Mouse (Mus musculus): ENCODE data around the gene Gm4894. TPM values are rescaled to one million over a fixed set of nuclear protein-coding genes. Genes with fewer than 3 reads are reported as not detected.

The Gm4894 gene
- polyA plus RNA-seq (2016; fragmentation: Nextera tagmentation; extraction: Ambion mirVana), result not detected in 2 replicates

- H3K27ac ChIP-seq, result no peak within 1 kb of the TSS
- H3K4me3 ChIP-seq (replicated peaks), result no peak within 1 kb of the TSS
- H3K4me2 ChIP-seq, result no peak within 1 kb of the TSS
- H3K4me1 ChIP-seq, result no peaks in the 10 kb centered on the region
- ATAC-seq (ENCODE audit: low FRiP score), result no peak
- no peaks in the 10 kb centered on the region for H3K36me3 ChIP-seq (replicated peaks)
- 79% methylated on average over 6 of the region's 6 CpGs for WGBS
- H3K9me3 ChIP-seq, result no peaks in the 10 kb centered on the region
- no peaks in the 10 kb centered on the region for H3K27me3 ChIP-seq
- H3K9ac ChIP-seq, result no peak within 1 kb of the TSS
Measured at GRCm38 (mm10) chr9:49250231-49250630, at the start of gene Gm4894. Gm4894 (plus strand) TSS chr9:49250531.

- Histone ChIP-seq H3K27me3 (no peaks in the 10 kb centered on the region), H3K4me1 (peaks cover 23% of the 10 kb centered on the region), H3K9ac (no peak overlapping the region), H3K36me3 (replicated peaks) (no peaks in the 10 kb centered on the region), H3K4me2 (no peak overlapping the region), H3K9me3 (no peaks in the 10 kb centered on the region), H3K4me3 (replicated peaks) (no peak overlapping the region), H3K27ac (no peak overlapping the region)
- 49% methylated on average over 15 of the region's 15 CpGs for WGBS
- no peak for ATAC-seq (ENCODE audit: low FRiP score)
Measured at GRCm38 (mm10) chr9:49206331-49206730, 44.0 kb upstream of the Gm4894 start.

- ATAC-seq (ENCODE audit: low FRiP score), result no peak
- no peak overlapping the region for H3K4me3 ChIP-seq (replicated peaks)
- WGBS, result 79% methylated on average over 1 of the region's 1 CpGs
Measured at GRCm38 (mm10) chr9:49211493-49211892, 38.8 kb upstream of the Gm4894 start.

GRCm38 (mm10) chr9:49214734-49215133 is 35.6 kb upstream of the Gm4894 start:
- H3K4me3 ChIP-seq (replicated peaks), result no peak overlapping the region
- no peak overlapping the region for H3K27ac ChIP-seq
- H3K27me3 ChIP-seq, result peaks cover 4% of the 10 kb centered on the region; the same call in 1 of the 2 replicates
- H3K4me2 ChIP-seq, result no peak overlapping the region
- ATAC-seq (ENCODE audit: low FRiP score), result no peak
- H3K36me3 ChIP-seq (replicated peaks), result no peaks in the 10 kb centered on the region
- 46% methylated on average over 2 of the region's 2 CpGs for WGBS
- H3K9me3 ChIP-seq, result no peaks in the 10 kb centered on the region
- H3K9ac ChIP-seq, result no peak overlapping the region
- peaks cover 31% of the 10 kb centered on the region for H3K4me1 ChIP-seq

More at GRCm38 (mm10) chr9:49211493-49211892, 38.8 kb upstream of the Gm4894 start:
- H3K9ac ChIP-seq, result no peak overlapping the region
- no peak overlapping the region for H3K27ac ChIP-seq
- no peak overlapping the region for H3K4me2 ChIP-seq
- H3K36me3 ChIP-seq (replicated peaks), result no peaks in the 10 kb centered on the region
- peaks cover 4% of the 10 kb centered on the region; the same call in 1 of the 2 replicates for H3K27me3 ChIP-seq
- peaks cover 24% of the 10 kb centered on the region for H3K4me1 ChIP-seq
- no peaks in the 10 kb centered on the region for H3K9me3 ChIP-seq

DNA sequence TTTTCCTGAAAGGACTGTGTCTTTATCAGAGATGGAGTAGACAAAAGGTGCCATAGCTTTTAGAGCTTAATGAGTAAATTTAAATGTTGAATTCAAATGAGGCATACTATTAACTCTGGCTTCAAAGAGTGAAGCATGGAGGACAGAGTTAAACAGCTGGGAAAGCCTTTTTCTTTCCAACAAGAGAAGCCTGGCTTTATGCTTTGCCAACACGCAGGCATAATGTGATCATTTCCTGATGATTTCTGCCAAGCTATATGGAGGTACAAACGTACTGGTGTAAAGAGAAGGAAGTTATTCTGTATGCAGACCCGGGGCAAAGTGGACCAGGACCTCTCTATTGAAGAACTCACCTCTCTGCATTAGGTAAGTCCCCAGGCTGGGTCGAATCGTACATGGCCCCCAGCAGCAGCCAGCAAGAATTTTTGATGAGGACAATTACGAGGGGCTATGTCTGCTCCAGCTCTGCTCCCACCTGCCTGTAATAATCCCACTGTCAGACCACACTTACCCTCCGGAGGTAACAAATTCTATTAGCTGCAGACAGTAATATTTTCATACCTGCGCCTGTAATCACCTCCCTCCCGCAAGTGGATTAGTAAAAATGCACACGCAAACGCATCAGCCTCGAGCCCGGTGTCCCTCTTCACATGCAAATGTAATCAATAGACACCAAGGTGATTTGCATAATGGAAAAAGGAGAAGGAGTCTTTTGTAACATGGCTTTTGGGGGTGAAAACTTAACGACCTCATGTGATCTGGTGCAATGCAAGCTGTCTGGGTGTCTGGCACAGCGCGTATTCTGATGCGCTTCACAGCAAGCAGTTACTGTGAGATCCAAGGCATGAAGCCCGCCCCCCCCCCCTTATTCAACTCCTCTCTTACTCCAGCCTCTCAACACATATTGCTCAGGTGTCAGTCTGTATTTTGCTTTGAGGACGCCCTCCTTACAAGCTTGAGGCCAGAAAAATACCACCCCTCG is 32.4 kb upstream of the Gm4894 start:
- H3K9ac ChIP-seq, result no peak overlapping the region

DNA sequence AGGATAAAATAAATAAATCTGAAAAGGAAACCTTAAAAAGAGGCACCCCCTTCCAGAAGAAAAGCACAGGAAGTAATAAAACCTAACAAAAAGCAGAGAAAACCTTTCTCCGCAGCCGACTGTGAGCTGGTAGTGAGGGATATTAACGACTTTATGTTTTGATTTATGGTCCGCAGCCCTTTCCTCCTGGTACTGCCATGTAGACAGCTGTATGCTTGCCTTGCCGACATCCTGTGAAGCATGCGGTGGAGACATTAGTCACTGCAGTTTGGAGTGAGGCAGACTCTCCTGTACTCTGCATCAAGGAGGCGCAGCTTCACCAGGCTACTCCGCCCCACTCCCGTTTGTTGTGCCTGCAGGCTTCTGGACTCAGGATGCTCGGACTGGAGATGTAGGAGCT is 25.8 kb upstream of the Gm4894 start:
- no peak overlapping the region for H3K4me3 ChIP-seq (replicated peaks)
- no peak overlapping the region for H3K27ac ChIP-seq
- no peak overlapping the region for H3K4me2 ChIP-seq
- WGBS, result 85% methylated on average over 10 of the region's 10 CpGs
- no peaks in the 10 kb centered on the region for H3K27me3 ChIP-seq
- H3K9ac ChIP-seq, result no peak overlapping the region
- H3K36me3 ChIP-seq (replicated peaks), result no peaks in the 10 kb centered on the region
- H3K9me3 ChIP-seq, result no peaks in the 10 kb centered on the region
- H3K4me1 ChIP-seq, result no peaks in the 10 kb centered on the region
- no peak for ATAC-seq (ENCODE audit: low FRiP score)

More for the DNA sequence above, 32.4 kb upstream of the Gm4894 start:
- Histone ChIP-seq H3K27ac (no peak overlapping the region), H3K4me2 (peak overlapping the region; percentile 26; the same call in 1 of the 2 replicates), H3K9me3 (no peaks in the 10 kb centered on the region), H3K36me3 (replicated peaks) (no peaks in the 10 kb centered on the region), H3K4me1 (peaks cover 15% of the 10 kb centered on the region), H3K27me3 (peaks cover 4% of the 10 kb centered on the region; the same call in 1 of the 2 replicates), H3K4me3 (replicated peaks) (no peak overlapping the region)
- 41% methylated on average over 20 of the region's 20 CpGs for WGBS
- no peak for ATAC-seq (ENCODE audit: low FRiP score)

DNA sequence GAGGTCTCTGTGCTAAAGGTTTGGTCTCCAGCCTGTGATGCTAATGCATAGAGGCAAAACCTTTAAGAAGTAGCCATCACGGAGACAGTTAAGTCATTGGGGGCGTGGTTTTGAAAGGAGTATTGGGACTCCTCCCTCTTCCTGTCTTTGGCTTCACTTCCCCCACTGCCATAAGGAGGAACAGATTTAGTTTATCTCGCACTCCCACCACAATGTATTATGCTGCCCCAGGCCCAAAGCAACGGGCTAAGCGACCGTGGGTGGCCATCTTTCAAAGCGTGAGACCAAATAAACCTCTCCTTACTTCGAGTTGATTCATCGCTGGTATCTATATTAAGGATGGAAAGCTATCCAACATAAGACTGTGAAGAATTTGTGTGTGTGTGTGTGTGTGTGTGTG is 22.9 kb upstream of the Gm4894 start:
- Histone ChIP-seq H3K4me3 (replicated peaks) (no peak overlapping the region), H3K9ac (no peak overlapping the region), H3K36me3 (replicated peaks) (no peaks in the 10 kb centered on the region), H3K27me3 (no peaks in the 10 kb centered on the region), H3K4me1 (no peaks in the 10 kb centered on the region), H3K27ac (no peak overlapping the region), H3K9me3 (no peaks in the 10 kb centered on the region), H3K4me2 (no peak overlapping the region)
- no peak for ATAC-seq (ENCODE audit: low FRiP score)
- WGBS, result 85% methylated on average over 9 of the region's 9 CpGs

DNA sequence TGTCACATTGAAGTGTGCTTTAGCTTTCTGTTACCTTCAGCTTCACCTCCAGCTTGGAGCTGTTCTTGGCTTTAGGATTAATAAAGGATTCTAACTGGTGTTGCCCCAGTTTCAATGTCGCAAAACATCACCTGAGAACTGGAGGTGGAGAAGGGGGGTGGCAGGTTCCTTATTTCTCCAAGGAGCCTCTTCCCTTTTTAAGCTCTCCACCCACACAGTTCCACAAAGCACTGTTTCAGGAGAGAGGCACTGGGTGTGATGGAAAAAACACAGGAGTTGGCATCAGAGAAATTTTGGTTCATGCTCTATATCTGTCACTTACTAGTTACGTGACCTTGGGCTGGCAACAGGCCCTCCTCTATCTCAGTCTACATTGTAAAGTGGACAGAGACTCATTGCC is 21.3 kb upstream of the Gm4894 start:
- Histone ChIP-seq H3K4me2 (no peak overlapping the region), H3K36me3 (replicated peaks) (no peaks in the 10 kb centered on the region), H3K4me3 (replicated peaks) (no peak overlapping the region), H3K9ac (no peak overlapping the region), H3K27me3 (no peaks in the 10 kb centered on the region), H3K27ac (no peak overlapping the region), H3K4me1 (no peaks in the 10 kb centered on the region), H3K9me3 (no peaks in the 10 kb centered on the region)
- WGBS, result 98% methylated on average over 2 of the region's 2 CpGs
- ATAC-seq (ENCODE audit: low FRiP score), result no peak

- Histone ChIP-seq H3K4me3 (replicated peaks) (no peak overlapping the region), H3K36me3 (replicated peaks) (no peaks in the 10 kb centered on the region), H3K4me2 (no peak overlapping the region), H3K27me3 (no peaks in the 10 kb centered on the region), H3K9me3 (no peaks in the 10 kb centered on the region), H3K4me1 (peaks cover 5% of the 10 kb centered on the region; the same call in 1 of the 2 replicates), H3K27ac (no peak overlapping the region), H3K9ac (no peak overlapping the region)
- WGBS, result 35% methylated on average over 7 of the region's 7 CpGs
- ATAC-seq (ENCODE audit: low FRiP score), result no peak
Measured at GRCm38 (mm10) chr9:49246839-49247238, 3.5 kb upstream of the Gm4894 start.

DNA sequence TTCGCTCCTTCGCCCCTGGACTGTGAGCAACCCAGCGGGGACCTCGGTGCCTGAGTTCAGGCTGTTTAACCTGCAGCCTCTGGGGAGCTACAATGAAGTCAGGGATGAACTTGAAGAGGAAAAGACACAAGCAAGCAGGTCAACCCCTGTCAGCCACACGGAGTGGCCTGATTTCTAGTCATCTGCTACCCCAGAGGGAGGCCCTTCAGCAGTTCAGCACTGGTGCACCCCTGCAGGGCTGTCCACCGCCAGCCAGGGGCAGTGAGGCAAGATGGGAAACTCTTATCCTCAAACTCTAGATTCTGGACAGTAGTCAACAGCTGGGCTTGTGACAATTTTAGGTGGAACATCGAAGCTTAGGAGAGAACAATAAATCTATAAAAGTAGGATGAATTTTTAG is 18.6 kb downstream of the Gm4894 start:
- Histone ChIP-seq H3K36me3 (replicated peaks) (no peaks in the 10 kb centered on the region), H3K4me3 (replicated peaks) (no peak overlapping the region), H3K27ac (0 out of 2 replicates have a peak overlapping the region, but pooled peaks have one; percentile 8), H3K9ac (no peak overlapping the region), H3K4me2 (no peak overlapping the region), H3K4me1 (peaks cover 2% of the 10 kb centered on the region), H3K27me3 (no peaks in the 10 kb centered on the region), H3K9me3 (0 out of 2 replicates have a peak, but pooled peaks cover 4% of the 10 kb centered on the region)
- 57% methylated on average over 7 of the region's 7 CpGs for WGBS
- no peak for ATAC-seq (ENCODE audit: low FRiP score)

- H3K4me3 ChIP-seq (replicated peaks), result no peak overlapping the region
- H3K4me1 ChIP-seq, result peaks cover 4% of the 10 kb centered on the region
- H3K9ac ChIP-seq, result no peak overlapping the region
- ATAC-seq (ENCODE audit: low FRiP score), result no peak
- no peak overlapping the region for H3K27ac ChIP-seq
- no peaks in the 10 kb centered on the region for H3K36me3 ChIP-seq (replicated peaks)
- 0 out of 2 replicates have a peak, but pooled peaks cover 4% of the 10 kb centered on the region for H3K9me3 ChIP-seq
- 41% methylated on average over 7 of the region's 7 CpGs for WGBS
- H3K27me3 ChIP-seq, result no peaks in the 10 kb centered on the region
- H3K4me2 ChIP-seq, result no peak overlapping the region
Measured at GRCm38 (mm10) chr9:49273566-49273965, 23.2 kb downstream of the Gm4894 start.

DNA sequence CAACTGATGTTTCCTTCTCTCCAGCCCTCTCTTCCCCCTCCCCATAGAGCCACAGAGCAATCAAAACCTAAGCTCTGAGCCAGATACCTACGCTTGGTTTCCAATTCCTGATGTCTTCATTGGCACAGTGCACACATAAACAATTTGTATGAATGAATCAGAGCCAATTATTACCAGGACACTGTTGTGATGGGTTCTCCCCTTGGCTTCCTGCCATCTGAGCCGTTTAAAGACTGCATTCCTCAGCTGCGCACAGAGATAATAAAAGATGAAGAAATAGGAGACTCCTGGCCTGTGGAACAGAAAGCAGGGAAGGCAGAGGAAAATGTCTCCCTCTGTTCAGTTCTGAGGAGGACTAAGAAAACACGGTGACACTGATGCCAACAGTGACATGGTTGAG is 25.6 kb downstream of the Gm4894 start:
- H3K4me1 ChIP-seq, result peaks cover 2% of the 10 kb centered on the region
- no peaks in the 10 kb centered on the region for H3K27me3 ChIP-seq
- WGBS, result 57% methylated on average over 4 of the region's 4 CpGs

More for the DNA sequence above, 25.6 kb downstream of the Gm4894 start:
- Histone ChIP-seq H3K27ac (no peak overlapping the region), H3K9me3 (no peaks in the 10 kb centered on the region), H3K36me3 (replicated peaks) (no peaks in the 10 kb centered on the region), H3K4me2 (no peak overlapping the region), H3K4me3 (replicated peaks) (no peak overlapping the region), H3K9ac (no peak overlapping the region)
- no peak for ATAC-seq (ENCODE audit: low FRiP score)
